Mouse (Mus musculus) hindbrain, embryonic 13.5 days (tissue): ENCODE results near the gene Noto. TPM values are rescaled to one million over a fixed set of nuclear protein-coding genes. Genes with fewer than 3 reads are reported as not detected.
A peak's percentile ranks its signal among the peaks of the same experiment; 100 is the strongest.

ENCODE experiments used
- ATAC-seq: fragments of 200-750 bp; cut with Nextera tagmentation; 2 replicates; pipeline ENCODE4 v1.8.0; 2017; ENCODE audit warnings: moderate TSS enrichment; ENCODE audit not compliant: low FRiP score
- H3K27ac ChIP-seq: fragments of 300-500 bp; sonication (generic); 2 replicates; pipeline ENCODE4 v1.5.1; 2015; ENCODE audit warnings: inconsistent platforms, mild to moderate bottlenecking, moderate library complexity
- H3K27me3 ChIP-seq: fragments of 300-500 bp; sonication (generic); 2 replicates; pipeline ENCODE4 v1.6.1; 2015; ENCODE audit warnings: mild to moderate bottlenecking, inconsistent platforms
- H3K36me3 ChIP-seq: fragments of 300-500 bp; sonication (generic); 2 replicates; pipeline ENCODE4 v1.6.1; 2015; ENCODE audit warnings: mild to moderate bottlenecking, inconsistent platforms
- H3K4me1 ChIP-seq: fragments of 300-500 bp; sonication (generic); replicated peaks from 2 replicates; pipeline ENCODE4 v1.6.1; 2015; ENCODE audit warnings: inconsistent platforms
- H3K4me2 ChIP-seq: fragments of 300-500 bp; sonication (generic); 2 replicates; pipeline ENCODE4 v1.6.1; 2015; ENCODE audit warnings: inconsistent platforms, mild to moderate bottlenecking, moderate library complexity
- H3K4me3 ChIP-seq: fragments of 300-500 bp; sonication (generic); 2 replicates; pipeline ENCODE4 v1.5.1; 2015; ENCODE audit warnings: mild to moderate bottlenecking, inconsistent platforms
- H3K9ac ChIP-seq: fragments of 300-500 bp; sonication (generic); 2 replicates; pipeline ENCODE4 v1.6.1; 2015; ENCODE audit warnings: mild to moderate bottlenecking, inconsistent platforms
- H3K9me3 ChIP-seq: fragments of 300-500 bp; sonication (generic); 2 replicates; pipeline ENCODE4 v1.6.1; 2016; ENCODE audit warnings: inconsistent platforms
- WGBS: fragments of 180-500 bp; shearing (Covaris S2); methylation state at CpG from one replicate; pipeline ENCODE4 v1.1.7; 2015; 5-methylcytosine and 5-hydroxymethylcytosine counted together
- polyA plus RNA-seq: library from polyadenylated mRNA; unstranded; fragments of >200 nt; fragmentation: Nextera tagmentation; extraction: Ambion mirVana; gene quantifications from 2 replicates; pipeline ENCODE4 v1.2.1, GENCODE M21; 2015

Gene Noto
- polyA plus RNA-seq, 1 experiment from 2014 or later, result not detected

- no peak overlapping the region for H3K4me3 ChIP-seq
- H3K9ac ChIP-seq, result no peak overlapping the region
- H3K4me1 ChIP-seq, result no peaks in the 10 kb centered on the region
- peaks cover 9% of the 10 kb centered on the region; the same call in 1 of the 2 replicates for H3K27me3 ChIP-seq
- H3K9me3 ChIP-seq, result peaks cover 3% of the 10 kb centered on the region; the same call in 1 of the 2 replicates
- H3K27ac ChIP-seq, result no peak overlapping the region
- no peaks in the 10 kb centered on the region for H3K36me3 ChIP-seq
- 25% methylated on average over 6 of the region's 7 CpGs for whole genome bisulfite sequencing
- no peak overlapping the region for H3K4me2 ChIP-seq
- no peak for ATAC-seq
These were observed 31.9 kb upstream of the Noto start for GRCm38 (mm10) chr6:85391803-85392202.

- peaks cover 3% of the 10 kb centered on the region; the same call in 1 of the 2 replicates for H3K9me3 ChIP-seq
- H3K4me3 ChIP-seq, result no peak overlapping the region
- peaks cover 4% of the 10 kb centered on the region; the same call in 1 of the 2 replicates for H3K27me3 ChIP-seq
- H3K36me3 ChIP-seq, result no peaks in the 10 kb centered on the region
- no peak for ATAC-seq
- no peak overlapping the region for H3K27ac ChIP-seq
- no peaks in the 10 kb centered on the region for H3K4me1 ChIP-seq
- 92% methylated on average over 2 of the region's 2 CpGs for WGBS
- H3K9ac ChIP-seq, result no peak overlapping the region
- H3K4me2 ChIP-seq, result no peak overlapping the region
These were observed 28.3 kb upstream of the Noto start for GRCm38 (mm10) chr6:85395360-85395759.

- Histone ChIP-seq H3K4me2 (no peak overlapping the region), H3K4me1 (no peaks in the 10 kb centered on the region), H3K9me3 (peaks cover 3% of the 10 kb centered on the region; the same call in 1 of the 2 replicates), H3K4me3 (no peak overlapping the region), H3K27ac (no peak overlapping the region), H3K36me3 (no peaks in the 10 kb centered on the region), H3K9ac (no peak overlapping the region), H3K27me3 (no peaks in the 10 kb centered on the region; the same call in 1 of the 2 replicates)
- no peak for ATAC-seq
- 18% methylated on average over 1 of the region's 1 CpGs for WGBS
These were observed 26.5 kb upstream of the Noto start for GRCm38 (mm10) chr6:85397165-85397564.

DNA sequence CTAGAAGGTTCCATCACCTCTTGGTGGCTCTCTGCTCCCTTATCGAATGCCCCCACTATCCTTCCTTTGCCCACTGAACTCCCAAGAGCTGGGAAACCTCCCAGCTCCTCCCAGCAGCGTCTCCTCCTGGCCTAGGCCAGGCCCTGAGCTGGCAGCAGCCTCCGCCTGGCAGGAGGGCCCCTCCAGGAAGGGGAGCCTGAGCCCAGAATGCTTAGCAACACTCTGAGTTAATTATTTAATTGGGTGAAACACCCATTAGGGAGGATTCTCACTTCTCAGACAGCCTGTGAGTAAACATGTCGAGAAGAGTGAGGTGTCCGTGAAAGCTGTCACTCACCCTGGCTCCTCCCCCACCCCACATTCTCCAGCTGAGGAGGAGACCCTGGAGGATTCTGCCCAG lies 24.0 kb upstream of the Noto start:
- ATAC-seq, result no peak
- Histone ChIP-seq H3K27ac (no peak overlapping the region), H3K4me3 (no peak overlapping the region), H3K4me1 (no peaks in the 10 kb centered on the region), H3K36me3 (no peaks in the 10 kb centered on the region), H3K9ac (no peak overlapping the region), H3K9me3 (peaks cover 3% of the 10 kb centered on the region; the same call in 1 of the 2 replicates), H3K4me2 (no peak overlapping the region), H3K27me3 (peaks cover 3% of the 10 kb centered on the region; the same call in 1 of the 2 replicates)
- WGBS, result 35% methylated on average over 5 of the region's 5 CpGs

GRCm38 (mm10) chr6:85402613-85403012 lies 21.1 kb upstream of the Noto start:
- Histone ChIP-seq H3K27me3 (peaks cover 24% of the 10 kb centered on the region), H3K9me3 (no peaks in the 10 kb centered on the region), H3K4me2 (no peak overlapping the region), H3K36me3 (no peaks in the 10 kb centered on the region), H3K4me1 (no peaks in the 10 kb centered on the region), H3K9ac (no peak overlapping the region), H3K27ac (peak overlapping the region; percentile 55; the same call in 1 of the 2 replicates), H3K4me3 (no peak overlapping the region)
- no peak for ATAC-seq
- WGBS, result 53% methylated on average over 2 of the region's 2 CpGs

GRCm38 (mm10) chr6:85403039-85403438 lies 20.6 kb upstream of the Noto start:
- H3K27ac ChIP-seq, result peak overlapping the region; percentile 55; the same call in 1 of the 2 replicates
- WGBS, result 70% methylated on average over 10 of the region's 10 CpGs
- no peak for ATAC-seq

GRCm38 (mm10) chr6:85409003-85409402 lies 14.7 kb upstream of the Noto start:
- no peak overlapping the region for H3K27ac ChIP-seq
- peak overlapping the region; percentile 64 for H3K9ac ChIP-seq
- peak overlapping the region; percentile 28 for H3K4me3 ChIP-seq
- no peak for ATAC-seq
- WGBS, result 2% methylated on average over 31 of the region's 31 CpGs
- no peaks in the 10 kb centered on the region for H3K9me3 ChIP-seq
- peaks cover 57% of the 10 kb centered on the region for H3K27me3 ChIP-seq
- H3K4me1 ChIP-seq, result peaks cover 8% of the 10 kb centered on the region
- H3K36me3 ChIP-seq, result no peaks in the 10 kb centered on the region
- peak overlapping the region; percentile 51 for H3K4me2 ChIP-seq

More at GRCm38 (mm10) chr6:85403039-85403438, 20.6 kb upstream of the Noto start:
- Histone ChIP-seq H3K9me3 (no peaks in the 10 kb centered on the region), H3K4me3 (no peak overlapping the region), H3K4me2 (no peak overlapping the region), H3K36me3 (no peaks in the 10 kb centered on the region), H3K9ac (no peak overlapping the region), H3K4me1 (no peaks in the 10 kb centered on the region), H3K27me3 (peaks cover 29% of the 10 kb centered on the region)

DNA sequence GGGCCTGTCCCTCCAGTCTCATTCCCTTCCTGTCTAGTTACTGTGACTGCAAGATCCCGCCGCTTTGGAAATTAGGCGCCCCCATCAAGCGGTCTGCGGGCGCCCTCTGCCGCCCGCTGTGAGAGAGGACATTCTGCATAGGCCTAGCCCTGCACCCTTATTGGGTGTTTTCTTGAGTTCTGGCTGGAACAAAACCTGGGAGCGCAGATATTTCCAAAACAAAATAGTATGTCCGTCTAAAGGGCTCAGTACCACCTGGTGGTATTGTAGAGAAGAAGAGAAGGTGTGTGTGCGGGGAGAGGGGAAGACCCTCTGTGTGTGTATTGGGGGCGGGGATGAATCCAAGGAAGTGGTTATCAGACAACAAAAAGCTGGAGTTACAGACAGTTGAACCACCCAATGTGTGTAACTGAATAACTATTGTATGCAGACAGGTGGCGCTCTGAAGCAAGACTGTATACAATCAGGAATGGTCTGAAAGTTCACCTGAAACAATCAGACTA lies 12.9 kb upstream of the Noto start:
- Histone ChIP-seq H3K9ac (no peak overlapping the region), H3K4me1 (peaks cover 8% of the 10 kb centered on the region), H3K9me3 (no peaks in the 10 kb centered on the region), H3K4me3 (no peak overlapping the region), H3K27ac (no peak overlapping the region), H3K27me3 (peaks cover 59% of the 10 kb centered on the region), H3K4me2 (no peak overlapping the region), H3K36me3 (no peaks in the 10 kb centered on the region)
- peak; percentile 73 for ATAC-seq
- 10% methylated on average over 13 of the region's 13 CpGs for WGBS

DNA sequence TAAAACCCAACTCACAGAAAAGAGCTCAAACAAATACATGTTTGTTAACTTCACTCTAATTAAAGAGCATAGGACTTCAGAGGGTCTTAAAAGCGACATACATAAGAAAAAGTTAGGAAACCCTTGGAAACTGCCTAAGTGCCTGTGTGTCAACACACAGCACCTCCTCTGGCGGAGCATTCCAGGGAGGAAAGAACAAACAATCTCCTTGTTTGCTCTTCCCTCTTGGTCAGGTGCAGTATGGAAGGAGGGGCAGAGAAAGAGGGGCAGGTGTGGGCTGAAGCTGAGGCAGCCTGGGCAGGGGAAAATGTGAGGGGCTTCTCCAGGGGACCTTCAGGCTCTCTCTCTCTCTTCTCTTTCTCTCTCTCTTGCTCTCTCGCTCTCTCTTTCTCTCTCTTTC lies 7.9 kb upstream of the Noto start:
- Histone ChIP-seq H3K9me3 (no peaks in the 10 kb centered on the region), H3K27ac (no peak overlapping the region), H3K4me1 (no peaks in the 10 kb centered on the region), H3K27me3 (0 out of 2 replicates have a peak, but pooled peaks cover 12% of the 10 kb centered on the region), H3K36me3 (no peaks in the 10 kb centered on the region), H3K9ac (no peak overlapping the region), H3K4me3 (no peak overlapping the region), H3K4me2 (no peak overlapping the region)
- WGBS, result 57% methylated on average over 3 of the region's 3 CpGs
- ATAC-seq, result no peak

- H3K4me2 ChIP-seq, result no peak overlapping the region
- WGBS, result 90% methylated on average over 2 of the region's 2 CpGs
These were observed 4.5 kb upstream of the Noto start for GRCm38 (mm10) chr6:85419150-85419549.

DNA sequence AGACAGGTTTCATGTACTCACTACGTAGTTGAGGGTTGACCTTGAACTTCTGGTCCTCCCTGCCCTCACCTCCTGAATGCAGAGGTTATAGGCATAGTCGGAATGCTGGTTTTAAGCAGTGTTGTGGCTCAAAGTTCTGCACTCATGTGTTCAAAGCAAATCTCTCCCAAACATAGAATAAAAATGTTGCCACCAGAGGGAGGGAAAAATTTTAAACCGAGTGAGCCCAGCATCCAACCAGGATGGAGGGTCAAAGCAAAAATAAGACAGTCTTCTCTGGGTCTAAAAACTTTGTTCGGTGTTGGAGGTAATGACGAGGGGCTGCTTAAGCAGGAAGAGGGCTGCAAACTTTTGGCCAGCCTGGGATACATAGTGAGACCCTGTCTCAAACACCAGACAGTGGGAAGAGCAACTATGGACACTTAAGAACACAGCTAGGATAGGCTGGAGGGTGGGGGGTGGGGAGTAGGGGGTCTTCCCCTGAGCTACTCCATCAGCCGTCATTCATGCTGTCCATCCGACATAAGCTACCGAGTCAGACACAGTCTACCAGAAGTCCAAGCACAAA lies 7.7 kb downstream of the Noto start:
- peaks cover 6% of the 10 kb centered on the region; the same call in 1 of the 2 replicates for H3K27me3 ChIP-seq
- H3K4me2 ChIP-seq, result peak overlapping the region; percentile 92
- WGBS, result 47% methylated on average over 8 of the region's 8 CpGs
- peaks cover 14% of the 10 kb centered on the region for H3K4me1 ChIP-seq
- H3K4me3 ChIP-seq, result peak overlapping the region; percentile 91
- peak; percentile 86 for ATAC-seq
- H3K9me3 ChIP-seq, result no peaks in the 10 kb centered on the region
- H3K36me3 ChIP-seq, result no peaks in the 10 kb centered on the region
- peak overlapping the region; percentile 84 for H3K9ac ChIP-seq
- H3K27ac ChIP-seq, result no peak overlapping the region

More at GRCm38 (mm10) chr6:85419150-85419549, 4.5 kb upstream of the Noto start:
- no peak overlapping the region for H3K27ac ChIP-seq
- H3K4me3 ChIP-seq, result no peak overlapping the region
- ATAC-seq, result no peak
- peaks cover 22% of the 10 kb centered on the region for H3K27me3 ChIP-seq
- H3K36me3 ChIP-seq, result no peaks in the 10 kb centered on the region
- H3K4me1 ChIP-seq, result peaks cover 5% of the 10 kb centered on the region; the same call in 1 of the 2 replicates
- H3K9ac ChIP-seq, result no peak overlapping the region
- H3K9me3 ChIP-seq, result no peaks in the 10 kb centered on the region

DNA sequence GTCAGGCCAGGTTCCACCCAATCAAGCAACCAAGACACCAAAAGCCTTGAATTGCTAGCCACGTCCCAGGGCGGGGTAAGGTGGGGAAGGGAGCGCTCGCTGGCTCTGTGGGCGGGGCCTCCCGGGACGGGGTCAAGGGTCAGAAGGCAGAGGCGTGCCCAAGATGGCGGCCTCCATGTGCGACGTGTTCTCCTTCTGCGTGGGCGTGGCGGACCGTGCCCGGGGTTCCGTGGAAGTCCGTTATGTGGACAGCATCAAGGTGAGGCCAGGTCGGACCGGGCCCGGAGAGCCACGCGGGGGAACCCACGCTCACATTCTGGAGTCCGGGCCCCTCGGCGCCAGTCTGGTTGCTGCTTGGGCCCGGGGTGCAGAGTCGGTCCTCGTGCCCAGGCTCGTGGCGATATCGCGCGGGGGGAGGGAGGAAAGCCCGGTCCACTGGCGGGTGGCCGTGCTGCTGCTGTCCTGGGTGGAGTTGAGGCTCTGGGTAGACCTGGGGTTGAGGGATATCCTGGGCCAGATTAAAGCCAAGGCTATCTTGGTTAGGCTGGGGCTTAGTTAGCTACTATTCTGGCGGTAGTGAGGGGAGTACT lies 8.3 kb downstream of the Noto start, which contains the start of gene Smyd5:
TSS of gene Smyd5 (plus strand) at position 148 of the 590 bp plus-strand sequence.
- no peak within 1 kb of the TSS for H3K27ac ChIP-seq
- peak; percentile 90 for ATAC-seq

More for the DNA sequence above, 8.3 kb downstream of the Noto start, which contains the start of gene Smyd5:
- Histone ChIP-seq H3K27me3 (no peaks in the 10 kb centered on the region), H3K4me2 (peak within 1 kb of the TSS; percentile 92), H3K4me3 (peak within 1 kb of the TSS; percentile 91), H3K36me3 (no peaks in the 10 kb centered on the region), H3K4me1 (peaks cover 14% of the 10 kb centered on the region), H3K9ac (peak within 1 kb of the TSS; percentile 84), H3K9me3 (no peaks in the 10 kb centered on the region)
- WGBS, result under 1% methylated on average over 39 of the region's 39 CpGs
